Mouse (Mus musculus) gastrocnemius, adult 18-20 months (tissue): Measurements from ENCODE around the gene Hist1h2bf. TPM values are rescaled to one million over a fixed set of nuclear protein-coding genes. Genes with fewer than 3 reads are reported as not detected.
"Not testable (repeated sequence)": the region's sequence is repeated elsewhere in the genome, so short reads cannot be mapped to it uniquely, and the experiment has no call there.

Experiments used
- DNase-seq: peaks from one replicate; pipeline ENCODE4 v3.0.0; 2021; ENCODE audit warnings: low spot score
- total RNA-seq, 2 experiments: library from RNA; stranded (reverse); gene quantifications; 2 replicates each; pipeline ENCODE4 v1.2.3; 2021

Hist1h2bf gene
- total RNA-seq, 2 experiments from 2014 or later, result 1.3 to 5.3 TPM

- DNase-seq, result not testable (repeated sequence)
These were observed 2.3 kb downstream of the Hist1h2bf start for GRCm38 (mm10) chr13:23571504-23572217.

DNA sequence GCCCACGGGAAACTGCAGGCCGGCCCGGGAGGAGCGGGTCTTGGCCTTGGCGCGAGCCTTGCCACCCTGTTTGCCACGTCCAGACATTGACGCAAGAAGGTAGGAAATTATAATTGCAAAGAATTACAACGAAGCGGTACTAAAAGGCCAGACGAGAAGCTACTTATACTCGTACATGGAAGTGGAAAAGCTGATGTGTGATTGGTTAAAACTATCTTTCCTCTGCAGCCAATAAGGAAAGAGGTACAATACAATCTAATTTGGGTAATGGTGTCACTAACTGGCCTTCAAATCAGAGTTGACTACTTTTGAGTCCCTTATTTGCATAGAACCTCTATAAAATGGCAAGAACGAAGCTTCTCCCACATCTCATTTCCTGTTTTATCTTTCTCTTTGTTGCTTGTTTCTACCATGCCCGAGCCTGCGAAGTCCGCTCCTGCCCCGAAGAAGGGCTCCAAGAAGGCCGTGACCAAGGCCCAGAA is 2.9 kb downstream of the Hist1h2bf start, which contains the start of the genes Hist1h2ae and Hist1h2bg:
Hist1h2ae (minus strand) TSS at position 199 of the 482 bp plus-strand sequence.
Hist1h2bg (plus strand) TSS at position 375 of the 482 bp plus-strand sequence.
- peak; percentile 52 for DNase-seq

- DNase-seq, result not testable (repeated sequence)
These were observed 3.6 kb downstream of the Hist1h2bf start for GRCm38 (mm10) chr13:23570261-23571021.

- no peak for DNase-seq
These were observed 9.5 kb downstream of the Hist1h2bf start for GRCm38 (mm10) chr13:23564482-23564881.

GRCm38 (mm10) chr13:23562699-23563462 is 11.1 kb downstream of the Hist1h2bf start:
- peak; percentile 25 for DNase-seq

- peak; percentile 91 for DNase-seq
These were observed 11.9 kb downstream of the Hist1h2bf start, which contains the start of gene Hist1h3e for GRCm38 (mm10) chr13:23561883-23562659. Hist1h3e (minus strand) TSS chr13:23562369.

DNA sequence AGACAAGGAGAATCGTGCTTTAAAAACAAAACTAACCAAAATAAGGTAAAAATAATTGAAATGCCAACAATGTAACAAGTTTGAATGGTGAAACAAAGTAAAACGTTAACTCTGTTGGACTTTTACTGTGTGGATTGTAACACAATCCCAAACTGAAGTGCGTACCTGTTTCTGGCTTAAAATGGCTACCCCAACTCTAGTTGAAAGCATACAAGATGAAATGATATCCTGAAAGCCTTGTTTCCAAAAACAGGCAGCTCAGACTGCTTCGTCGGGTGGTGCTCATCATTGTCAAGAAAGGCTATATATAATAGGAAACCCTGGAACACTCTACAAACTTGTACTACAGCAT is 12.5 kb downstream of the Hist1h2bf start:
- DNase-seq, result not testable (repeated sequence)

- DNase-seq, result not testable (repeated sequence)
These were observed 13.3 kb downstream of the Hist1h2bf start for GRCm38 (mm10) chr13:23560699-23561098.

DNA sequence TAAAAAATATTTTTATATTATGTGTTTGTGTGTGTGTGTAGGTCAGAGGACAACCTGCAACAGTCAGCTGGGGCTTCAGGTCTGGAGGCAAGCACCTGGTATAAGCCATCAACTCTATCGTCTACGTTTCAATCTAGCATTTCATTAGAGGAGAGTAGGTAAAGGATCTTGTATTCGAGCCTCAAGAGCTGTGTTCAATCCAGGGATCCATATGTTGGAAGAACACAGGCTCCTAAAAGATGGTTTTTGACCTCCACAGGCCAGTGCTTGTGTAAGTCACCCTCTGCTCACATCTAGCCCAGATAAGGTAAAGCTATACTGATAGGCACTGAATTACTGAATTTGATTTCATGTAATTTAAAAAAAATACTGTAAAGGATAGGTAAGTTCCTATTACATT is 17.1 kb downstream of the Hist1h2bf start:
- no peak for DNase-seq

DNA sequence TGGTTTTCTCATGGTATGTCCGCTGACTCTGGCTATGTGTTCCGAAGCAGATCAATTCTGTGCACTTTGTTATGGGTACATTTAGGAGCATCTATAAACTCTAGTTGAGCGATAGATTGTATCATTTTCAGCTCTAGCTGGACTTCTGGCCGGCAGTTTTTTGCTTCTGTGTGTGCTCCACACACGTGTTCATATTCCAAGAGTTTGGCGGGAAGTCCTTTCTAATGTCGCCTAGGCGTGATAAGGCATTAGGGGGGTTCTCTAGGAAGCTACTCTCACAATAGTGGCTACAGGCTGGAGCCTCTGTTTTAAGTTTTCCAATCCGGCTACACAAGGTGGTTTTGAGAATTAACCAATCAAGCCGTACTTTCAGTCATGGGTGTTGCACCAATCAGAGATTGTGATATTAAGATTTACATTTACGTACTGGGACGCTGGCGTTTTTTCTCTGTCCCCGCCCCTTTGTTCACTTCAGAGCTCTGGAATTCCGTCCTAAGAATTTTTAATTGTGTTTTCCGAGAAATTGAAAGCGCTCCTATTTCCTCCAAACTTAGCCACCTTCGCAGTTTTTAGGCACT is 18.1 kb downstream of the Hist1h2bf start:
- DNase-seq, result peak; percentile 62

DNA sequence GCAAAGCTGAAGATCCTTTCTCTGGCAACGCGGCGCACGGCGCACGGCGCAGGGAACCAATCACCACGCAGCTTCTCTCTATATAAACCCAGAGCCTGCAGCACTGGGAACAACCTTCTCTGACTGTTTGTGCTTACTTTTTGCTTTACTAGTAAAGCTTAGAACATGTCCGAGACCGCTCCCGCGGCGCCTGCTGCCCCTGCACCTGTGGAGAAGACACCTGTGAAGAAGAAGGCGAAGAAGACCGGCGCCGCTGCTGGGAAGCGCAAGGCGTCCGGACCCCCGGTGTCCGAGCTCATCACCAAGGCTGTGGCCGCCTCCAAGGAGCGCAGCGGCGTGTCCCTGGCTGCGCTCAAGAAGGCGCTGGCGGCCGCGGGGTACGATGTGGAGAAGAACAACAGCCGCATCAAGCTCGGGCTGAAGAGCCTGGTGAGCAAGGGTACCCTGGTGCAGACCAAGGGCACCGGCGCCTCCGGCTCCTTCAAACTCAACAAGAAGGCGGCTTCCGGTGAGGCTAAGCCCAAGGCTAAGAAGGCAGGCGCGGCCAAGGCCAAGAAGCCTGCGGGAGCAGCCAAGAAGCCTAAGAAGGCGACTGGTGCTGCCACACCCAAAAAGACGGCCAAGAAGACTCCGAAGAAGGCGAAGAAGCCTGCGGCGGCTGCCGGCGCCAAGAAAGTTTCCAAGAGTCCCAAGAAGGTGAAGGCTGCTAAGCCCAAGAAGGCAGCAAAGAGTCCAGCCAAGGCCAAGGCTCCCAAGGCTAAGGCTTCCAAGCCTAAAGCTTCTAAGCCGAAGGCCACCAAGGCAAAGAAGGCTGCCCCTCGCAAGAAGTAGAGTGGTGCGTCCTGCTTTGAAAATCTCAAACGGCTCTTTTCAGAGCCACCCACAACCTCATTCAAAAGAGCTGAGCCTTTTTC is 18.8 kb downstream of the Hist1h2bf start:
- peak; percentile 50 for DNase-seq

GRCm38 (mm10) chr13:23554393-23554792 is 19.6 kb downstream of the Hist1h2bf start:
- DNase-seq, result no peak

DNA sequence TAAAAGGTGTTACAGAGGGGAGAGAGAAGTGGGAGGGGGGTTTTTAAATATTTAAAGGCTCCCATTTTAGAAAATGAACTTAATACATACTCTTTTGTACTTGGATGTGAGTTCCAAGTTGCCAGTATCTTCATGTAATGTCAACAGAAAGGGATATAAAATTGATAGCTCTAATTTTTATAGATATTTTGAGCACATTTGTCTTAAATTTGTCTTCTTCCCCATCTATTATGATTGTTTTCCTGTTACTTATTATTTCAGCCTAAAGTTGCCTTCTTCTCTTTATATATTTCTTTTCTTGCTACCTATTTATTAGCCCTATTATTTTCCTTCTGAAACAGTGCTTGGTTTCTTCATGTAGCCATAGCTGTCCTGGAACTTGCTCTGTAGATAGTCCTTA is 21.0 kb downstream of the Hist1h2bf start, which contains the start of gene Hist1h1d:
Hist1h1d (plus strand) TSS at position 301 of the 400 bp plus-strand sequence.
- no peak for DNase-seq

DNA sequence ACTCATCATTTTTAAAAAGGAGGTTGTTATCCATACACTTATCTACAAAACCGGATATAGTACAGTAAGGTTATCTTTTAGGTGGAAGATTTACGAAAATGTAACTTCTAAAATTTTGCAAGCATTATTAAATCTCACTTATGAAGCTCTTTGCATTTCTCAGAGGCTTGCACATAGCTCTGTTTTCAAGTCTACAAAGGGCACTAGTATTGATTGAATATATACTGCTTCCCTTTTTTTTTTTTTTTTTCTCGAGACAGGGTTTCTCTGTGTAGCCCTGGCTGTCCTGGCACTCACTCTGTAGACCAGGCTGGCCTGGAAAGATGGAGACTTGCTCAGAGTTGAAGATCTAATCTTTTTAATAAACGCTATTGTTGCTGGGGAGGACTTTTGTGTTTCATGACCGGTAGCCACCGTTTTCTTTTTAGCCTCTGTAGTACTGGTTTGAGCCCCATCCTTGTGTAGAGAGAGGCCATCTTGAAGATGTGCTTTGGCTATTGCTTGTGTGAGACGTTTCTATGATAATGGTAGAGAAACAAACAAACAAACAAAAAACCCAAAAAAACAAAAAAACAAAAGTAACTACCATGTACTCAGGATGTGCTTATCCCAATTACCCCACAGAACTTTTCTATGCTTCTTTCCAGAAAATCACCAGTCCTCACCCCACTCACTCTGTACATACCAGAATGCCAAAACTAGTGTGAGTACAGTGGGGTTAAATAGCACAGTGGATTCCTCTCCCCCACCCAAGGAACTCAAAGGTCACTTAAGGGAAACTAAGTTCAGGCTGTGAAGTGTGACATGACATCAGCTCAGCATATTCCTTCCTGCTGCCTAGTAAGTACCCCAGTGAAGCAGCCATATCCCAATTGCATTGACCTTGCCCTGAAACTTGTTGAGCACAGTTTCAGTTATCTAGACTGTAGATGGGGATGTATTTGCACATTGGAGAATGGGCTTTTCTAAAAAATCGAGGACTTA is 21.8 kb downstream of the Hist1h2bf start:
- no peak for DNase-seq

DNA sequence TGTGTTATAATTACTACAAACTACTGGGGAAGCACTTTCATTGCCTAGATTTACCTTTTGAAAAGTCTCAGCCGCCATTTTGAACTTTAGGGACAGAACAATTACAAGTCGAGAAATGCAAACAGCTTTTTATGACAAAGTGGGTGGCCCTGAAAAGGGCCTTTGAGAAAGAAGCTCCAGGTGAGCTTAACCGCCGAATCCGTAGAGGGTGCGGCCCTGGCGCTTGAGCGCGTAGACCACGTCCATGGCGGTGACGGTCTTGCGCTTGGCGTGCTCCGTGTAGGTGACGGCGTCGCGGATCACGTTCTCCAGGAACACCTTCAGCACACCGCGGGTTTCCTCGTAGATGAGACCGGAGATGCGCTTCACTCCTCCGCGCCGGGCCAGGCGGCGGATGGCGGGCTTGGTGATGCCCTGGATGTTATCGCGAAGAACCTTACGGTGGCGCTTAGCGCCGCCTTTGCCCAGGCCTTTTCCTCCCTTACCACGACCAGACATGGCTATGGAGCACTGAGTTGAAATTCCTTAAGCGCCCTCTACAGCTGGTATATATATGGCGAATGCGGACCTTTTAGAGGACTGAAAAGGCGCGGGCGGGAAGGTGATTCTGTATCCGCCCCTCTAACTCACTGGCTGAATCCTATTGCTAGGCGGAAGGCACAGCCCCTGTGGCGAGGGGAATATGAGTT is 22.7 kb downstream of the Hist1h2bf start, which contains the start of gene Hist1h4f:
Hist1h4f (minus strand) TSS at position 503 of the 689 bp plus-strand sequence.
- peak; percentile 78 for DNase-seq

DNA sequence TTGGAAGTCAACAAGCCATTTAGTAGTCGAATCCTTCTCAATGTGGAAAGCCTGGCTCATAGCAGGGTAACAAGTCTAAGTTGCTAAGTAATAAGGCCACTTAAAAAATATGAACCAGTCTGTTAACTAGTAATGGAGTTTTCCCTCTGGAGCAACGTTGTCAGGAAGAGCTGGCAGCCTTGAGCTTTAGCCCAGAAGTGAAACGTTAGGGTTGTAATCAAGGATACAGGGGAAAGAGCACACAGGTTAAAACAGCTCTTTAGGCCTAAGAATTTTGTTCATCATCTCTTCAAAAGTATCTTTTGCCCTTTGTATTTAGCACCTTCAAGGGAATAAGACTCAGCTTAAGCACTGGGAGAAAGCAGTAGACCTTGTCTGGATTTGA is 23.2 kb downstream of the Hist1h2bf start:
- no peak for DNase-seq

DNA sequence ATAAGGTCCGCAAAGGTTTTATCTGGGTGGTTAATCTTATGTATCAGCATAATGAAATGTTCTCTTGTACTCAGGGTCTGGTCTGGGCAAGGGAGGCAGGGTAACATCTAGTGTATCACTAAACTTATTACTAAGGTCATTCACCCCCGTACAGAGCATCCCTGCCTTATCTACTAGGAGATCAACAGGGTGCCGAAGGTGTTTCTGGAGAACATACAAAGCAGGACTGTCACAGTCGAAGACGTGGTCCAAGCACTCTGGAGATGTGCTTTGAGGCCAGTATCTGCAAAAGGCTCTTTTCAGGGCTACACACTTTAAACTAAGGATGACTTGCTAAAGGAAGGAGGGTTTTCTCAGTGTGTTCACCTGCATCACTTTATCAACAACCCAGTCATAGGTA is 27.3 kb downstream of the Hist1h2bf start:
- DNase-seq, result no peak
